Mouse (Mus musculus) heart, postnatal 4 days (tissue): ENCODE results near the gene Hoxd12. TPM values are rescaled to one million over a fixed set of nuclear protein-coding genes. Genes with fewer than 3 reads are reported as not detected.
A peak's percentile ranks its signal among the peaks of the same experiment; 100 is the strongest.

Experiments
- DNase-seq: peaks from one replicate; pipeline ENCODE4 v3.0.0; 2021
- total RNA-seq, 2 experiments: library from RNA; stranded (reverse); gene quantifications; 2 replicates each; pipeline ENCODE4 v1.2.3; 2021

Gene Hoxd12
- not detected for total RNA-seq

- DNase-seq = no peak
These were observed at the start of gene Hoxd12 for GRCm38 (mm10) chr2:74674881-74675665. TSS of gene Hoxd12 (plus strand) at chr2:74675013.

DNA sequence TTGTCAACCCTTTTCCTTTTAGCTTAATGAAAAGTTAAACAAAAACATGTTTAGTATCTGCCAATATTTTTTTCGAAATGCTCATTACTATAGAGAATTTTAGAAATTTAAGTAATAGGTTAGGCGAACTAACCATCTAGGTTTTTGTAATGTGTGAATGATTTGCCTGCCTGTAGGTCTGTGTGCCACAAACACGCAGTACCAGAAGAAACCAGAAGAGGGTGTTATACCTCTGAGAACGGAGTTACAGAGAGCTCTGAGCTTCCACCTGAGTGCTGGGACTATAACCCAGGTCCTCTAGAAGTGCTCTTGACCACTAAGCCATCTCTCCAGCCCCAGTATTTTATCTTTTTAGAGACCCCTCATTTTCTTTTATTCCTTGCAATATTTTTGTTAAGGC lies 39.4 kb upstream of the Hoxd12 start:
- DNase-seq = no peak

GRCm38 (mm10) chr2:74642431-74642830 lies 32.4 kb upstream of the Hoxd12 start:
- DNase-seq = no peak

DNA sequence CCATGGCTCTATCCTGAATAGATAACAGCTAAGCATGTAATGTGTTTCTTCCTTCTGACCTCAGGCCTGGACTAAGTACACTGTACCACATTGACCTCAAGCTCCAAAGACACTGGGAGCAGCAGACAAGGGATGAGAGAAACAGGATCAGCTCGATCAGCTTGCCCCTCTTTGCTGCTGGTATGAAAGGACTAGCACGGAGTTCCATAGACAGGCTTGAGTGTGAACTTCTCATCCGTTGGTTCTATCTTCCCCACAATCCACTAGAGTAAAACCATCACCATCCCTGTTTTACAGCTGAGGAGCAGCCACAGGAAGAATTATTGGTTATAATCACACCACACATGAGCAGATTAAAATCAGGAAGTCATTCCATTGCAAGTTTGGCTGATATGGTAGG lies 29.2 kb upstream of the Hoxd12 start:
- no peak for DNase-seq

GRCm38 (mm10) chr2:74647082-74647864 lies 27.5 kb upstream of the Hoxd12 start:
- DNase-seq = no peak

DNA sequence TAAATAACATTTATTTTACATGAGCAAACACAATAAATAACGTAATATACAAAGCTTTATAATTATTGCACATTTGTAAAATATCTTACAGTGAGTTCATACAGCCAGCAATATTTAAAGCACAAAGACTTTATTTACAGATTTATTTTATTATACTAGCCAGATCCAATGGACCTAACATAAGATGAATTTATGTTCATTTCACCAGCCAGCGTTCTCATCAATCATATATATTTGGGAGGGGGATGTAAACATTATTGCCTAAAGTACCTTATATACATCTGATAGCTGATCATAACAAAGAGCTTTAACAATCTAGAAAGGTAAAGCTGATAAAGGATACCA lies 21.8 kb upstream of the Hoxd12 start:
- no peak for DNase-seq

GRCm38 (mm10) chr2:74653781-74654535 lies 20.9 kb upstream of the Hoxd12 start:
- DNase-seq = no peak

DNA sequence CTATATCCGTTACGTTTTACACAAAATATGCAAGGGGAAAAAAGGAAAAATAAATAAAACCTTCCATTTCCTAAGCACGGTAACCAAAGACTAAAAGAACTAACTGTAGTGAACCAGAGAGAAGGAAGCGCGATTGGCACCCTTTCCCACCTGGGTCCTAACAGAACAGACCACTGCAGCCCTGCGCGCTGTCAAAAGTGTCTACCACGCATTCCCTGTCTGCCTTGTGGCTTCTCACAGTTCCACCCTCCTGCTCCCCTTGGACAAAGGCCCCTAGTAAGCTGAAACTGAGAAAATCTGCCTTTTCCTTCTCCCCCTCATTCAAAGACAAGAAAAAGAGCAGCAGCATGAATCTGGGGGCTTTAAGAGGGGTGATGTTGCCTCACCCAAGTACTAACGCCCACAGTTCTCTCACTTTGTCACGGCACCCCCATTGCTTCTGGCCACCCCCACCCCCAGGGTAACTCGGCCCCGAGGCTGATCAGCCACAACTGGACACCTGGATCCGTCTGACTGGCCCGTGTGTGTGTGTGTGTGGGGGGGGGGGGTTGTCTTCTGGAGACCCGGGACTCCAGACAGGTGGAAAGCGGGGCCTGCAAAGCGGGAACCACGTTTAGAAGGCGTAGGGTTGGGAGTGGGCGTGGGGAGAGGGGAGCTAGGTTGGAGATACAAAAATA lies 19.9 kb upstream of the Hoxd12 start:
- no peak for DNase-seq

DNA sequence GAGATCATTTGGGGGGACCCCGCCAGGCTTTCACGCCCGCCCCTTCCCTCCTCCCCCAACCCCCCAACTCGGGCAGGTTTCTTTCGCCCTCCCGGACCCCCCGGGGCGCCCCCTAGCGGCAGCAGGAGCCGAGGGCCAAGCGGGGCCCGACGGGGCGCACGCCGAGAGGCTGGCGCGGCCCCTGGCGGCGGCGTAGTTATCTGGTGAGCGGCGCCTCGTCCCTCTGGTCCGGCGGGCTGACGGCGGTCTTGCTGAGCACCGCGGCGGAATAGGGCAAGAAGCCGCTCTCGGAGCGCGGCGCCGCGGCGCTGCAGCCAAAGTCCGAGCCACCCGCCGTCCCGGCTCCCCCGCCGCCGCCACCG lies 19.4 kb upstream of the Hoxd12 start:
- peak; percentile 66 for DNase-seq

- DNase-seq = no peak
These were observed 18.8 kb upstream of the Hoxd12 start for GRCm38 (mm10) chr2:74655821-74656631.

DNA sequence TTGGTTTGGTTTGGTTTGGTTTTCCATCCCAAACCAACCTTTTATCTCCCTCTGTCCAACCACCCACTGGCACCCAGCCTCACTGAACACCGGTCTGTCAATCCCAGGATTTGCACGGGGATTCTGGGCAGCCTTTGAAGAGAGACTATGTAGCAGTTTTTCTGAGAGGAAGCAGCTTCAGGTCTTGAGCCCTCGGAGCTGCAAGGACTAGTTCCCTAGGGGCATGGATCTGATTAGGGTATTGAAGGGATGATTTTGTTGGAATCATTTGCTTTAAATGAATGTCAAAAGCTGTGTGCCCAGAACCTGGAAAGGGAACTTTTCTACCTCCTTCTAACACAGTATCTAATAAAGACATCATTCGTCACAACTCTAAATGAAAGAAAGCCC lies 18.2 kb upstream of the Hoxd12 start:
- DNase-seq = no peak

DNA sequence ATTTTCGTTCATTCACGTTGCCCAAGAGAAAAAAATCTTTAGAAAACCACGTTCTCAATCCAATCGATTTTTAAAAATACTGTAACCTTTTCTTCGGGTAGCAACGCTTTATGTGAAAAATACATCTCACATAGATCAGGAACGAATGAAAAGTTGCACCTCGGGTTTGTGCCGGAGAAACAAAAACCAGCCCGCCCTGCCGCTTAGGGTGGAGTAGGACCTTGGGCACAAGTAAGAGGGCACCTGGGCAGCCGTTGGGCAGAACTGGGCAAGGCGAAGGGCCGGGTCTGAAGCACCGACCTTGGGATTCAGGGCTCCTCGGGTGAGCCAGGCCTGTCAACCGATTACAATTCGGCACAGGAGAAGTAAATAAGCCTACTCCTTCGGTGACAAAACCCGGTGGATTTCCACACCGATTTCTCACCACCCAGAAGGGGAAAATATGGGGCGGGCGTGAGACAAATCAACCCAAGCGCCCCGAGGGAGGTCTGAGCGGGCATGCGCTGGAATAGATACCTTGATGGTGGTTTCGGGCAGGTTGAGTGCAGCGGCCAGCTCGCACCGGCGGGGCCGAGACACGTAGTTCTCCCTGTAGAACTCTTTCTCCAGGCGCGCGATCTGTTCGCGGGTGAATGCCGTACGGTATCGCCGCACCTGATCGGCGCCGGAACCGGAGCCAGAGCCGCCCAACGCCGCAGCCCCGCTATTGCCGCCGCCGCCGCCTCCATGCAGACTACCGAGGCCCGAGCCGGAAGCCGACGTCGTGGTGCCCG lies 17.4 kb upstream of the Hoxd12 start:
- no peak for DNase-seq

- DNase-seq = no peak
These were observed 16.7 kb upstream of the Hoxd12 start for GRCm38 (mm10) chr2:74658024-74658666.

GRCm38 (mm10) chr2:74658667-74659371 lies 16.0 kb upstream of the Hoxd12 start:
- DNase-seq = no peak

DNA sequence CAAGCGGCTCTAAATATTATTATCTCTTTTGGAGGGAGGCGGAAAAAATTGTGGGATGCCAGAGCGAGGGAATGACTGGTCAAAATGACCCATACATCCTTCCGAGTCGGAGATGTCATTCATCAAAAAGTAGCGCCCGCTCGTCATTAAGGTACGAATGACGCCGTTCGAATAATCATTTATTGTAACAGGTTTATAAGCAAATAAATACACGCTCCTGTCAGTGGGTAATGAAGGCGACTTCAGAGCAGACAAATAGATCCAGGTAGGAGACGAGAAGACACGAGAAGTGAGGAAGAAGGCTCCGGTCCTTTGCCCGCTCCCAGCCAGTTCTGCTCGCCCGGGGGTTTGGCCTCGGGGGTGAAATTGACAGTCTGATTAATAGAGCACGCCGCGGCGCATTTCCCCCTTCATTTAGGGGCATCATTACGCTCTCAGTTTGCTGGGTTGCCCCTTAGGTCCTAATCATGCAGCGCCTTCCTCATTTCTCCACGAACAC lies 15.3 kb upstream of the Hoxd12 start, which contains the start of gene Evx2:
TSS of gene Evx2 (minus strand) at position 51 of the 499 bp plus-strand sequence.
- DNase-seq = no peak

DNA sequence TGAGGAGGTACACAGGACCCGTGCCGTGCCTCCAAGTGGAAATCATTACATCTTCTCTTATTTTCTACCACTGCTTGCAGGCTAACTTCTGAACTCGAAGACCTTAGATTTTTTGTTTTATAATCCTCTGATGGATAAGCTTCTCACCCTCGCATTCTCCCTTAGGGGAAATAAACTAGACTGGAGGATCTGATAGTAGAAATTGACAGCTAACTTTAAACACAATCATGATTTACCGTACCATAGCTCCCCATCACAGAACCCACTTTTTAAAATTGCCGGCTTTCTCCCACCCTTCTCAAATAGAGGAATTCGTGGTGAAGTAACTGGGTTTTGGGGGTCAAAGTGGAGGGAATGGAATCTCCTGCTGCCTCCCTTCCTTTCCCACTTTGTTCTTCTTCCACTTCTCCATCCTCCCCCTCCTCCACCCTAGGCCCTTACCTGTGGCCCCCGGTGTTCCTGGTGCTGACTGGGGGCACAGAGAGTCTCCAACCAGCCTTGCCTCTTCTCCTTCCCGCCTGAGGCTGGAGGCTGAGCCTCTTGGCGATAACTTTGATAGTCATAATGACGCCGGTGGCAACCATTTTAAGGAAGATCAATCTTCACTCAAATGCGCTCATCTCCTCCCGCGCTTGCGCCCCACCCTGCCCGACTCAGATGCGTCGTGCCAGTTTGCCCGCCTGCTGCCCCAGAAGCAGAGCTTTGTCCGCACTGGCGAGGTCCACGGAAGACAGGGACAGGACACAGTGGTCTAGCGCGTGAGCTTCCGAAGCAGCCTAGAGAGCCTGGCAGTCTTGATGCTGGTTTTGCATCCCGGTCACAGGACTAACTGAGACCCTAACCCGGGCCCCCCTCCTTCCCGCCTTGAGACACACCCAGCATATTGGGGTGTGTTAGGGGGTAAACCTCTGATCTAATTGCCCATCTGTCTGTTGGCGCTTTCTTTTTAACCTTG lies 14.1 kb upstream of the Hoxd12 start:
- no peak for DNase-seq

DNA sequence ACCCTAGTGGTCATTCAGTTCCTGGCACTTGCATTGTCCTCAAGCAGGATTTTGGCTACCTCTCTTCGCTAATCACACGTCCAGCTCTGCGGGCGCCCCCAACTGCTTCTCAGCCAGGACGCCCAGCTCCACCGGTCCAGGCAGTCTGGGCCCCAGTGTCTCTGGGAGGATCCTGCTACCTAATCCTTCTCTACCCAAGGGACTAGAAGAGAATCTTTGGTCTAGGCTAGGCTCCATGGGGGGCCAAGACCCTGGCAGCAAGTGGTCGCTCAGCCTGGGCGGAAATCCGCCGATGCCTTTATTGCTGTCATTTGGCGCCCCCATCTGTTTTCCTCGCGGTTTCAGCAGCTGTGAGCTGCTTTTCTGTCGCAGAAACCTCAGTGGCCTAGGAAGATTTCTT lies 13.1 kb upstream of the Hoxd12 start:
- DNase-seq = peak; percentile 66

- DNase-seq = peak; percentile 62
These were observed 11.4 kb upstream of the Hoxd12 start for GRCm38 (mm10) chr2:74663291-74663925.
